Mouse (Mus musculus): Measurements from ENCODE around the gene Csrp3. TPM values are rescaled to one million over a fixed set of nuclear protein-coding genes. Genes with fewer than 3 reads are reported as not detected.

Csrp3 gene
- polyA plus RNA-seq, 1 experiment from 2014 or later: 1.5 TPM

DNA sequence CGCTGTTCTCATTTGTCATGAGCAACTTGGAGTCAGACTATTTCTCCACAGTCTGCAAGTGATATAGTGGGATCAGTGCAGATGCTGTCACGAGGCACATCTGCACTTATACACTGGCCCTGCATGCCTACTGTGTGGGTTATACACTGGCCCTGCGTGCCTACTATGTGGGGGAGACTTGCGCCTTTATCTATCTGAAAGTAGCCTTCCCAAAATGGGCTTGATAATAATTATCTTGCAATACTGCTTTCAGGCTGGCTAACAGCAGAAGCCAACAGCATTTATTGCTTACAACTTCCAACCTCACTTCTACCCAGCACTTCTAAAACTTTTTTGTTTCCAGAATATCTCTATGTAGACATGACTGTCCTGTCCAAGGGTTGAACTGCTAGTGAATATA lies 14.0 kb upstream of the Csrp3 start:
- peaks cover 29% of the 10 kb centered on the region for H3K36me3 ChIP-seq
- H3K4me3 ChIP-seq: no peak overlapping the region
- WGBS: 94% methylated on average over 4 of the region's 4 CpGs
- no peaks in the 10 kb centered on the region for H3K27me3 ChIP-seq (ENCODE audit: low read depth, poor library complexity, severe bottlenecking)
- no peaks in the 10 kb centered on the region for H3K4me1 ChIP-seq
- H3K9me3 ChIP-seq (replicated peaks): no peaks in the 10 kb centered on the region
- no peak overlapping the region for H3K27ac ChIP-seq
- DNase-seq (ENCODE audit: low spot score): no peak

DNA sequence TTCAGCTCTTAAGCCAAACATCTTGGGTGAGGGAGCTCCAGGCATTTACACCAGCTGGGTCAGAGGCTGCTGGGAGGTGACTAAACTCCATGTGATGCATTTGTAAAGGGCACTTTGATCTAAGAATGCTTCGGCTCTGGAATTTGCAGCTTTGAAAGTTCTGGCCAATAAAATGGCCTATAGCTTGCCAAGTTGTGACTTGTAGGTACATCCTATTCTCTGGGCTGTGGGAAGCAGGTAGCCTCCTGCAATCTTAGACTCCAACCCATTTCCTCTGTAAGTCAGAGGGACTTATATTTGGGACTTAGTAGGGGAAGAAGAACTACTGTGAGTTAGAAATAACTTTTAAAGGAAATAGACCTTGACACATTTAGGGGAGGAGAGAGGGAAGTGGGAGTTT lies 13.1 kb upstream of the Csrp3 start:
- 25% methylated on average over 1 of the region's 1 CpGs for WGBS
- no peaks in the 10 kb centered on the region for H3K4me1 ChIP-seq
- no peaks in the 10 kb centered on the region for H3K27me3 ChIP-seq (ENCODE audit: low read depth, poor library complexity, severe bottlenecking)
- H3K27ac ChIP-seq: no peak overlapping the region
- no peak for DNase-seq (ENCODE audit: low spot score)
- no peak overlapping the region for H3K4me3 ChIP-seq
- no peaks in the 10 kb centered on the region for H3K9me3 ChIP-seq (replicated peaks)
- H3K36me3 ChIP-seq: peaks cover 20% of the 10 kb centered on the region

DNA sequence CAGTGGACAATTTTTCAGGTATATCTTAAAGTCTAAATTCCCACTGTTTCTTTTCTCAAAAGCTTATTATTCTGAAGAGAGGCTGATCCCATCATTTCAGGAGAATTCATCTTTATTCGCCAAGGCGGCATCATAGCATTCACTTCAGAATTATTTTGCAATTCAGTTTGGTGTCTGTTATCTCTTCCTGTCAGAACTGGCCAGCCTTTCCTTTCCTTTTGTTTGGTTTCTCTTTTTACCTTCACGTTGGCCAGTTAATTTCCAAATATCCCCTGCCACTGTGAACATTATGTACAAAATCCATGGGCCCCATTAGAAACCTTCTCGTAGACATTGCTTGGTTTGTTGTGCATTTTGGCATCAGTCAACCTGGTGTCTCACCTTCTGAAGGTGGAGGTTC lies 11.5 kb upstream of the Csrp3 start:
- Histone ChIP-seq H3K4me3 (no peak overlapping the region), H3K27me3 (ENCODE audit: low read depth, poor library complexity, severe bottlenecking) (no peaks in the 10 kb centered on the region), H3K4me1 (no peaks in the 10 kb centered on the region), H3K9me3 (replicated peaks) (no peaks in the 10 kb centered on the region), H3K27ac (no peak overlapping the region), H3K36me3 (peaks cover 5% of the 10 kb centered on the region; the same call in 1 of the 2 replicates)
- no peak for DNase-seq (ENCODE audit: low spot score)
- WGBS: 92% methylated on average over 4 of the region's 4 CpGs

DNA sequence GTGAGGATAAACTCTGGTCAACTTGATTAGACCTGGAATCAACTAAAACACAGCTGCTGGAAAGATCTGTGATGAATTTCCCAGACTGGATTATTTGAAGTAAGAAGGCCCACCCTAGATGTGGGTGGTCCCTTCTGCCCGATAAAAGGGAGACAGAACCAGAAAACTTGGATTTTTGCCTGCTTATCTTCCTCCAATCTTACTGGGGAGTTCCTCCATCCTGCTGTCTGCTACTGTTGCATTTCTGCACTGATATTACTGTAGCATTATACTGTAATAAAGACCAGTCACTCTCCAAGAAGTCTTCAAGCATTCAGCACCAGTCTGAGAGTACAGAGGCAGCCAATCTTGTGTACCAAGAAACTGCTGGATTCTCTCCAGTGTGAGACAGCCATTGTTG lies 10.4 kb upstream of the Csrp3 start:
- 85% methylated on average over 1 of the region's 1 CpGs for WGBS
- no peaks in the 10 kb centered on the region for H3K36me3 ChIP-seq
- H3K4me1 ChIP-seq: no peaks in the 10 kb centered on the region
- no peak overlapping the region for H3K4me3 ChIP-seq
- no peaks in the 10 kb centered on the region for H3K27me3 ChIP-seq (ENCODE audit: low read depth, poor library complexity, severe bottlenecking)
- no peak overlapping the region for H3K27ac ChIP-seq
- H3K9me3 ChIP-seq (replicated peaks): no peaks in the 10 kb centered on the region
- no peak for DNase-seq (ENCODE audit: low spot score)

DNA sequence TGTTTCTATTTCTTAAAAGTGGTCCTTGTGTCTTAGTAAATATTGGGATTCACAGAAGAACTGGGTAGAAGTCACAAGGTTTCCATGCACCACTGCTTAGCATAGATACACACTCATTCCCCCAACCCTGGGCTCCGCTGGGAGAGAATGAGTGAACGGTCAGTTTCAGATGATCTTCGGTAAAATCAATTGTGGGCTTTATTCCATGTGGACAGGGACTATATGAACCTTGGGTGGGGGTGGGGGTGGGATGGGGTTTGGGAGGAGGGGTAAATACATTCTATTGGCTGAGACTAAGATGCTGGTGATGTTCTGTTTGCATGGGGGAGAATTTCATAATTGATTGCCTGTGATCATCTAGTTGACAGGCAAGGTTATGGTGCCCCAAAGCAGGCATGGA lies 7.6 kb upstream of the Csrp3 start:
- H3K36me3 ChIP-seq: no peaks in the 10 kb centered on the region
- H3K4me3 ChIP-seq: no peak overlapping the region
- 95% methylated on average over 3 of the region's 3 CpGs for WGBS
- H3K27me3 ChIP-seq (ENCODE audit: low read depth, poor library complexity, severe bottlenecking): no peaks in the 10 kb centered on the region
- H3K27ac ChIP-seq: no peak overlapping the region
- no peaks in the 10 kb centered on the region for H3K9me3 ChIP-seq (replicated peaks)
- H3K4me1 ChIP-seq: no peaks in the 10 kb centered on the region
- no peak for DNase-seq (ENCODE audit: low spot score)

DNA sequence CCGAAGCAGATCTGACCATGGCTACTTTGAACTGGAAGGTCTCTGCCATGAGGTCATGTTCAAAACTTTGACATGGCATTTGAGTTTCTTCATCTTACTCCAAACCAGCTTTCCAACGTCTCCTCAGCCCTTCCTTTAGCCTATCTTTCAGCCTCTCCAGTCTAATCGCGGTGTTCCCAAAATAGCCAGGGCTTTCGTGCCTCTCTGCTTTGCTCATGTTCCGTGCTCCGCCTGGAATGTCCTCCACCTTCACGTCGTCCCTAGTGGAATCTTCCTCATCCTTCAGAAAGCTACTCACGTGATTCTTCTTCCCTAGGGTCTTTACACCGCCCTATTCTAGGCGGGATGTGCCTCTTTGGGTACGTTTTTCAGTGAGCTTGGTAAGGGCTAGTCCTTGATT lies 5.7 kb upstream of the Csrp3 start:
- no peak overlapping the region for H3K4me3 ChIP-seq
- H3K36me3 ChIP-seq: no peaks in the 10 kb centered on the region
- 88% methylated on average over 13 of the region's 13 CpGs for WGBS
- H3K27me3 ChIP-seq (ENCODE audit: low read depth, poor library complexity, severe bottlenecking): no peaks in the 10 kb centered on the region
- H3K9me3 ChIP-seq (replicated peaks): no peaks in the 10 kb centered on the region
- no peaks in the 10 kb centered on the region for H3K4me1 ChIP-seq
- DNase-seq (ENCODE audit: low spot score): no peak
- H3K27ac ChIP-seq: no peak overlapping the region

DNA sequence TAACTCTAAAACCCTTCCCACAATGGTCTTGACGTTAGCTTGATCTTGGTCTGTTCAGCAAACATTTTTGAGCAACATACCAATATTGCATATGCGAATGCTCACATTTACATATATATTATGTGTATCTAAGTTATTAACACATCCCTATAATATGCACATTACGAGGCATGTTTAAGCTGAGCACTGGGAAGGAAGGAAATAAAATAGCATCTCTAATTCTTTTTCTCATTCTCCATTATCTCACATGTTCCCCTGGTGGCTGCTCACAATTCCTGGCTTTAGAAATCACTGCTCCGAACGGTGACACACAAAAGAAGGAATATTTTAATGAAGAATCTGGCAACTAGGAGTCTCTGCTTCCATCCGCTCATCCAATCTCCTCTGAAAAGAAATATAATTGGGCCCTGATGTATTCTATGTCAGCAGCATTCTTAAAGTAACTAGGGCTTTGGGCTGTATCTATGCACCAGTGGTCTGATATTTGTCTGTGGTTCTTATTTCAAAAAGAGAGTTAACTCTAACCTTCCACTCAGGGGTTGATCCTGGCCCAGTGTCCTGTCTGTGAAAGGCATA lies 3.8 kb upstream of the Csrp3 start:
- WGBS: 93% methylated on average over 6 of the region's 6 CpGs
- Histone ChIP-seq H3K27me3 (ENCODE audit: low read depth, poor library complexity, severe bottlenecking) (no peaks in the 10 kb centered on the region), H3K4me3 (no peak overlapping the region), H3K4me1 (peaks cover 12% of the 10 kb centered on the region), H3K36me3 (no peaks in the 10 kb centered on the region), H3K9me3 (replicated peaks) (no peaks in the 10 kb centered on the region), H3K27ac (no peak overlapping the region)
- no peak for DNase-seq (ENCODE audit: low spot score)

DNA sequence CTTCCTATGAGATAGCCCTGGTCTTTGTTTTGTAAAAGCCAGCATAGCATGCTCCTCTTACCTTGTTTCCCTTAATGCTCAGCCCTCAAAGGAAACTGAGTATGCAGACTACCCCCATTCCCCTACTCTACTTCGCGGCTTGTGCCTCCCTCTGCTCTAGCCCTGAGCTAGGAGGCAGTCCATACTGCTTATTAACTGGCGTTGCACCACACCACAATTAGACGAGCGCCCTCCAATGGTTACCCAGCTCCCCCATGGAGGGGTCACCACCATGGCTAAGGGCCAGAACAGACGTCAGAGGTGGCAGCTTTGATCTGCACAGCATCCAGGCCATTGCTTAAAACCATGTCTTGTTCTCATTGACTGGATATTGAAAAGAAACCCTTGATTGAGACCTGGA lies 1.1 kb downstream of the Csrp3 start:
- no peak overlapping the region for H3K4me3 ChIP-seq
- no peaks in the 10 kb centered on the region for H3K9me3 ChIP-seq (replicated peaks)
- 63% methylated on average over 6 of the region's 6 CpGs for WGBS

DNA sequence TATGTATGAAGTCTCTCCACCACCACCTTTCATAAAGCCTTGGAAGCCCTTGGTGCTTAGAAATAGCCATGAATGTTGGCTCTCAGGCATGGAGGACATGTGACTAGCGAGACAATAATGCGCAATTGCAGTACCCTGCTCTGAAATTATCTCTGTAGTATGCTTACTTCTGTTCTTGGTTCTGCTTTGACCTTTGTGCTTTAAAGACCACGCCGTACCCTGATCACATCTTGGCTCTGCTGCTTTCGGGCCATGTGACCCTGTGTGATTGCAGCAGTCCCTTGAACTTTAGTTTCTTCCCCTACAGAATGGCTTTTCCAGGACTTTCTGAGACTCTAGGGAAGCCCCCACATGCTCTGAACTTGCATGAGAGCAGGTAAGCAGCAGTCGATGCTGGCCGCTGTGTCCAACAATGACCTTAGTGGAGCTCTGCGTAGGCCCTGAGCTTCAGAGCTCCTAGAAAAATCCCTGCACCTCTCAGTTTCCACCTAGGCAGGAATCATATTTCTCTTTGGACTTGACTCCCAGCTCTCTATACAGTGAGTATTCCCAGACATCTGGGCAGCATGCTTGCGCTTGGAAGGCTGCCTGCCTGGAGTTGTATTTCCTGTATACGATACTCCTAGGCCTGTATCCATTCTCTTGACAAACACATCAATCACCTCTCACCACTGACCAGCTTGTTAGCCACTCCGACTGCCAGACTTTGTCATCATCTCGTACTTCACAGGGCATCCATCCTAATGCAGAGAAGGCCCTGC lies 2.4 kb downstream of the Csrp3 start:
- Histone ChIP-seq H3K36me3 (no peaks in the 10 kb centered on the region), H3K4me1 (peaks cover 26% of the 10 kb centered on the region), H3K9me3 (replicated peaks) (no peaks in the 10 kb centered on the region), H3K27me3 (ENCODE audit: low read depth, poor library complexity, severe bottlenecking) (no peaks in the 10 kb centered on the region), H3K4me3 (no peak overlapping the region), H3K27ac (peak overlapping the region; percentile 75)
- WGBS: 62% methylated on average over 12 of the region's 12 CpGs
- peak; percentile 62 for DNase-seq (ENCODE audit: low spot score)

More for the DNA sequence above, 1.1 kb downstream of the Csrp3 start:
- Histone ChIP-seq H3K27me3 (ENCODE audit: low read depth, poor library complexity, severe bottlenecking) (no peaks in the 10 kb centered on the region), H3K4me1 (peaks cover 26% of the 10 kb centered on the region), H3K27ac (peak overlapping the region; percentile 58; the same call in 1 of the 2 replicates), H3K36me3 (no peaks in the 10 kb centered on the region)
- no peak for DNase-seq (ENCODE audit: low spot score)

DNA sequence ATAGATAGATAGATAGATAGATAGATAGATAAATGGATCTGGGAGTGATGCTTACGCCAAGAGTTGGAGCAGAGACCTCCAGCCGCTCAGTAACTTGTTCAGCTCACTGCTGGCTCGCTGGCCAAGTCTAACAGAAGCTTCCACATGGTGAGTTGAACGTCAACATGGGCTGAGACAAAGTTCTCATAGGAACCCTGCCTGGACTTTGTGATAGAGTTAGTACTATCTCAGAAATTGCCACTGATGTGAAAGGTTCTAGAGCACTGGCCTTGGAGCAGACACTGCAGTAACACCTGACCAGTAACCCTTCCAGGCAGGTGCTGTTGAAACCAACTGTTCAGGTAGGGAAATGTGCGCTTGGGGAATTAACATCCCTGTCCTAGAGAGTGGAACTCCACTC lies 4.3 kb downstream of the Csrp3 start:
- DNase-seq (ENCODE audit: low spot score): no peak
- no peak overlapping the region for H3K27ac ChIP-seq
- H3K4me1 ChIP-seq: peaks cover 26% of the 10 kb centered on the region
- no peaks in the 10 kb centered on the region for H3K27me3 ChIP-seq (ENCODE audit: low read depth, poor library complexity, severe bottlenecking)
- WGBS: 94% methylated on average over 5 of the region's 5 CpGs
- no peaks in the 10 kb centered on the region for H3K9me3 ChIP-seq (replicated peaks)
- H3K4me3 ChIP-seq: no peak overlapping the region
- no peaks in the 10 kb centered on the region for H3K36me3 ChIP-seq

DNA sequence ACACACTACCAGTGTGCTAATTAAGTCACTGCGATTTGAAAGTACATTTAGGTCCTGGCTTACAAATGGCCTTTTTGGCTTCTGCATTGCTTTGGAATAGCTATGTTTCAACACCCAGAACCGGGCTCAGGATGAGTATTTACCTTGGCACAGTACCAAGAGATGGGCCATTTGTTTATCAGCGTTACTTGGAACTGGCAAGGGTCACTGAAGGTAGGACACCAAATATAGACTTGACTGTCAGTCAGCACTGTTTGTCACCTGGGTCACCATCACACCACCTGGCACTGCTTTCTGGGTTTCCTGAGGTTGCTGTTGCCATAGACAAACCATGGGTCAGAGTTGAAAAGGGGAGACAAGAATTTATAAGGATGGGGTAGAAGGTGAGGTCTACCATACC lies 5.5 kb downstream of the Csrp3 start:
- Histone ChIP-seq H3K9me3 (replicated peaks) (no peaks in the 10 kb centered on the region), H3K27me3 (ENCODE audit: low read depth, poor library complexity, severe bottlenecking) (no peaks in the 10 kb centered on the region), H3K4me3 (no peak overlapping the region), H3K4me1 (peaks cover 17% of the 10 kb centered on the region), H3K27ac (no peak overlapping the region), H3K36me3 (no peaks in the 10 kb centered on the region)
- no peak for DNase-seq (ENCODE audit: low spot score)
- WGBS: 84% methylated on average over 3 of the region's 3 CpGs

DNA sequence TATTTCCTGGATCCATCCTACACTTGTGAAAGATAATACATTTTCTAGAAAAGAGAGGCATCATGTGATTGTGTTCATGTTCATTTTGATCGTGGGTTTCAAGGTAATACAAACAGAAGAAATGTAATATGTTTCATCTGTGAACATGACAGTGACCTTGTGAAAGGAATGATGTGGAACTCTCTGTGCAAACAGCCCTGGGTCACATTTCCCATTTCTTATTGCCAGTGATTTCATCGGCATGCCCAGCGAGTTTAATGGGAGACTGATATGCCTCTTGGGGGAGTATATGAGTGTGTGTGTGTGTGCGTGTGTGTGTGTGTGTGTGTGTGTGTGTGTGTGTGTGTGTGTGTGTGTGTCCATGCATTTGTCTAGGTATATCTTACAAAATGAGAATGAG lies 6.3 kb downstream of the Csrp3 start:
- Histone ChIP-seq H3K4me1 (peaks cover 13% of the 10 kb centered on the region), H3K9me3 (replicated peaks) (no peaks in the 10 kb centered on the region), H3K27ac (no peak overlapping the region), H3K27me3 (ENCODE audit: low read depth, poor library complexity, severe bottlenecking) (no peaks in the 10 kb centered on the region), H3K4me3 (no peak overlapping the region), H3K36me3 (no peaks in the 10 kb centered on the region)
- no peak for DNase-seq (ENCODE audit: low spot score)
- 77% methylated on average over 4 of the region's 4 CpGs for WGBS

DNA sequence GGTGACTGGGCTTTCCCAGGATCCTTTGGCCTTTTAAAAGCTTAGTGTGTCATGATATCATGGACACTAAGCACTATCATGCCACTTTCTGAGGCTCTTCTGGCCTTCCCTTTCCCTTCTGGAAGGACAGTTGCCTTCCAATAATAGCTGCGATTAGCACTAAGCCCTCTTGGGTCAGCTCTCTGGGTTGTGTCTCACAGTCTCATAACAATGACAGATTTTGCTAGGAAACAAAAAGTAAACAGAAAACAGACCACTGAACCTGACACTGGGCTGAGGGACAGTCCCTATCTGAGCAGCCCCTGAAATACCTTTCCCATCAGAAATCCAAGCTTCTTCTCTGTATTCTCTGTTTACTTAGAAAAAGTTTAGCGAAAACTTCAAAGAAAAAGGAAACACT lies 7.3 kb downstream of the Csrp3 start:
- H3K4me1 ChIP-seq: peaks cover 8% of the 10 kb centered on the region
- no peaks in the 10 kb centered on the region for H3K36me3 ChIP-seq
- no peaks in the 10 kb centered on the region for H3K9me3 ChIP-seq (replicated peaks)
- no peak overlapping the region for H3K27ac ChIP-seq
- no peak for DNase-seq (ENCODE audit: low spot score)
- H3K4me3 ChIP-seq: no peak overlapping the region
- WGBS: 92% methylated on average over 2 of the region's 2 CpGs
- H3K27me3 ChIP-seq (ENCODE audit: low read depth, poor library complexity, severe bottlenecking): no peaks in the 10 kb centered on the region

DNA sequence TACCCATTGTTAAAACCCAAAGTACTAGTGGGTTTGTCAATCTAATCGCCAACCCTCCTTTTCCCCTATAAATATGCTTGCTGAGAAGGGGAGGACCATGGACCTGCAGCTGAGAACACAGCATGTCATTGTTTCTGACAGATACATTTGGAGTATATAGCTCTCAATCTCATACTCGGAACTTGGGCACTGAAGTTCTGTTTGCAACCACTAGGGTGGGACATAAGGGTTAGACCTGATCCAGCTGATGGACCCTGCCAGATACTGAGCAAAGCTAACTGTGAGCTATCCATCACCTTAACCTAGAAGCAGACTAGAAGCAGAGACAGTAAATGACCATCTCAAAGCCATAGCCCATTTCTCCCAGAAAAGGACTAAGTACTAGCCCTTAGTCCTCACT lies 9.4 kb downstream of the Csrp3 start:
- Histone ChIP-seq H3K36me3 (no peaks in the 10 kb centered on the region), H3K27me3 (ENCODE audit: low read depth, poor library complexity, severe bottlenecking) (no peaks in the 10 kb centered on the region), H3K27ac (no peak overlapping the region), H3K9me3 (replicated peaks) (no peaks in the 10 kb centered on the region), H3K4me1 (no peaks in the 10 kb centered on the region), H3K4me3 (no peak overlapping the region)
- 65% methylated on average over 2 of the region's 2 CpGs for WGBS
- DNase-seq (ENCODE audit: low spot score): no peak

Measured in limb, embryonic 10.5 days (tissue).